Comparison of ENCODE assay signal across 8 mouse cellular contexts in the genomic region with DNA sequence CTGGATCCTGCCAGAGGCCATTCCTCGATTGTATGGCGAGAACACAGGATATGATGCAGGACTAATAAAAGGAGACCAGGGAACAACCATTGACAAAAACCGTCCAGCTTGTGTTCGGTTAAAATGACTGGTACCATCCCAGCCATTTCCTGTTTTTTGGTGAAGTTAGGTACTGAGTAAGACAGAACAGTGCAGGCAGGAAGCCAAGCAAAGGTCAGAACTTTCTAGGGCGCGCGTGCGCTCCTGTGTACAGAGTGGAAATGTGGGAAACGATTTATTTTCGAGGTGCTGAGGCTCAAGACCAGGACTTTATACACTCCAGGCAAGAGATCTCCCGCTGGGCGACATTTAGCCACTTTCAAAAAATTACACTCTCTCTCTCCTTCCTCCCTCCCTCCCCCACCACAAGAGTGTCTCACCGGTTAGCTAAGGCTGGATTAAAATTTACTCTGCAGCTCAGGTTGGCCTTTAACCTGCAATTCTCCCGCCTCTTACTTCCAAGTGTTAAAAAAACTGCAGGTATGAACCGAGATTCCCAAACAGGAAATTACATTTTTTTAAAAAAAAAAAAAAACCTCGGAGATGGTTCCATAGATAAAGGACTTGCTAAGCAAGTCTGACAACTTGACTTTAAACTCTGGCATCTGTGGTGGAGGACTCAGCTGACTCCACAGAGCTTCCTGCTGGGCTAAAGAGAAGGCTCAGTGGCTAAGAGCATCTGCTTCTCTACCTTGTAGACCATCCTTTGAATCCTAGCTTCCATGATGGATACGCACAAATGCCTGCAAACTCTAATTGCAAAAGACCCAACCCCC. TPM values are rescaled to one million over a fixed set of nuclear protein-coding genes. Genes with fewer than 3 reads are reported as not detected.
A peak's percentile ranks its signal among the peaks of the same experiment; 100 is the strongest.
DNase-seq lines count a peak whose midpoint lies in the region; ATAC-seq and TF ChIP-seq lines count a peak whose summit lies in the region.

No protein-coding gene starts in this region.

- H3K4me3 ChIP-seq in lung, postnatal 0 days (ENCODE audit: low read depth, low read length) = no peak overlapping the region
- no peak overlapping the region for H3K4me3 ChIP-seq in midbrain, embryonic 14.5 days (replicated peaks; ENCODE audit: low read depth, low read length)

- peaks cover 12% of the 10 kb centered on the region; the same call in 1 of the 2 replicates for H3K36me3 ChIP-seq in lung, postnatal 0 days (ENCODE audit: insufficient read depth, low read length)
- peaks cover 86% of the 10 kb centered on the region for H3K36me3 ChIP-seq in midbrain, embryonic 14.5 days (ENCODE audit: control insufficient read depth, insufficient read depth, low read length)

- TF ChIP-seq EP300 in lung, postnatal 0 days (IDR thresholded peaks at IDR 0.05) = 0 out of 2 replicates have a peak, but pooled peaks have one; percentile 12

- H3K9ac ChIP-seq in lung, postnatal 0 days (replicated peaks; ENCODE audit: low read depth) = no peak overlapping the region
- H3K9ac ChIP-seq in midbrain, embryonic 14.5 days (replicated peaks; ENCODE audit: low read length) = no peak overlapping the region

- no peaks in the 10 kb centered on the region for H3K9me3 ChIP-seq in lung, postnatal 0 days (ENCODE audit: low read length)
- no peaks in the 10 kb centered on the region for H3K9me3 ChIP-seq in midbrain, embryonic 14.5 days (ENCODE audit: control insufficient read depth, low read length)

- no peak overlapping the region; the same call in 1 of the 2 replicates for H3K4me2 ChIP-seq in lung, postnatal 0 days (replicated peaks; ENCODE audit: low read depth, low read length)
- no peak overlapping the region for H3K4me2 ChIP-seq in midbrain, embryonic 14.5 days (ENCODE audit: low read length)

- TF ChIP-seq CTCF in lung, postnatal 0 days (IDR thresholded peaks at IDR 0.05) = no peak

- H3K4me1 ChIP-seq in lung, postnatal 0 days (ENCODE audit: insufficient read depth, low read depth, low read length) = no peaks in the 10 kb centered on the region
- no peaks in the 10 kb centered on the region for H3K4me1 ChIP-seq in midbrain, embryonic 14.5 days (ENCODE audit: control insufficient read depth, insufficient read depth, low read length)

- no peaks in the 10 kb centered on the region for H3K27me3 ChIP-seq in lung, postnatal 0 days (replicated peaks; ENCODE audit: insufficient read depth, low read length)
- no peaks in the 10 kb centered on the region for H3K27me3 ChIP-seq in midbrain, embryonic 14.5 days (ENCODE audit: control insufficient read depth, insufficient read depth, low read length)

- WGBS in lung, postnatal 0 days = 38% methylated on average over 17 of the region's 17 CpGs
- 94% methylated on average over 17 of the region's 17 CpGs for WGBS in midbrain, embryonic 14.5 days

- peak overlapping the region; percentile 51; the same call in 1 of the 2 replicates for H3K27ac ChIP-seq in lung, postnatal 0 days (ENCODE audit: low read length)
- no peak overlapping the region for H3K27ac ChIP-seq in midbrain, embryonic 14.5 days (replicated peaks; ENCODE audit: low read depth, low read length)

- peak; percentile 71 for ATAC-seq in lung, postnatal 0 days
- no peak for ATAC-seq in midbrain, embryonic 14.5 days (ENCODE audit: low FRiP score, low TSS enrichment)

- peak; percentile 63 for DNase-seq in urinary bladder, postnatal 14 days (ENCODE audit: low spot score)
- DNase-seq in urinary bladder, postnatal 25 days (ENCODE audit: low spot score) = no peak
- peak; percentile 85 for DNase-seq in induced T-regulatory cell, adult 2 months (ENCODE audit: low read depth)
- DNase-seq in lung, postnatal 0 days (ENCODE audit: low spot score) = peak; percentile 51
- DNase-seq in yolk sac, embryonic 10.5 days (ENCODE audit: low spot score) = peak; percentile 68
- no peak for DNase-seq in cerebellum, adult 11 months
- DNase-seq in midbrain, embryonic 14.5 days = no peak
- DNase-seq in embryo, embryonic 9.5 days (ENCODE audit: extremely low spot score) = no peak

RNA-seq across cellular contexts. Expression of gene Pak2, which starts 8.7 kb away (rescaled TPM):
- 25.8 and 30.6 TPM in 2 replicates for polyA plus RNA-seq in lung, postnatal 0 days (2015; fragmentation: Nextera tagmentation; extraction: Ambion mirVana)
- 38.7 and 47.2 TPM in 2 replicates for polyA plus RNA-seq in midbrain, embryonic 14.5 days (2014; fragmentation: Nextera tagmentation; extraction: Ambion mirVana)

RNA-seq across cellular contexts. Expression of gene Pigx, which starts 11.7 kb away (rescaled TPM):
- polyA plus RNA-seq in lung, postnatal 0 days (2015; fragmentation: Nextera tagmentation; extraction: Ambion mirVana) = 57.7 and 61.4 TPM in 2 replicates
- 119 and 125 TPM in 2 replicates for polyA plus RNA-seq in midbrain, embryonic 14.5 days (2014; fragmentation: Nextera tagmentation; extraction: Ambion mirVana)

RNA-seq across cellular contexts. Expression of gene Cep19, which starts 11.8 kb away (rescaled TPM):
- 17.3 and 21.6 TPM in 2 replicates for polyA plus RNA-seq in lung, postnatal 0 days (2015; fragmentation: Nextera tagmentation; extraction: Ambion mirVana)
- polyA plus RNA-seq in midbrain, embryonic 14.5 days (2014; fragmentation: Nextera tagmentation; extraction: Ambion mirVana) = 47.5 and 50.9 TPM in 2 replicates

Comparison
In these comparisons a context has a peak if more than half of its experiments do, and no peak if none do; other contexts are left out.
1. DNase-seq: peak in urinary bladder, postnatal 14 days (single experiment), induced T-regulatory cell, adult 2 months (single experiment), lung, postnatal 0 days (single experiment) and yolk sac, embryonic 10.5 days (single experiment); none in urinary bladder, postnatal 25 days (single experiment), cerebellum, adult 11 months (single experiment), midbrain, embryonic 14.5 days (single experiment) and embryo, embryonic 9.5 days (single experiment).